Mouse (Mus musculus): ENCODE measurements around the gene Casp4. TPM values are rescaled to one million over a fixed set of nuclear protein-coding genes. Genes with fewer than 3 reads are reported as not detected.

Casp4 gene
- total RNA-seq, 2 experiments from 2014 or later: 8.8 to 9.6 TPM

DNA sequence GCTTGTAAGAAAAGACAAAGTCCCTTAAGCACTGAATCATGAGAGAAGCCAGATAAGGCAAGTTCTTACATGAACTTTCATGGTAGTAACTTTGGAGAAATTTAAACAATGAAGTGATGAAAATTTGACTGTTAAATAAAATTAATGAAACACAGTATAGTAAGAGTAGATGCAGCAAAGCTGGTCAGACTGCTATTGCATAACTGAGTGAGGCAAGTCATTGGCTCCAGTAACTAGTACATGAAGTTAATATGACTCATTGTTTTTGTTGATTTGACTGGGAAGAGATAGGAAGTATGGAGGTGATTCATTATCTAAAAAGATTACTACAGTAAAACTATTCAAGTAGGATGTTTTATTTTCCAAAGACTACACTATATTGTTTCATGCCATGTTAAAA, 48.2 kb downstream of the Casp4 start:
- no peak for ATAC-seq (replicated peaks; ENCODE audit: low FRiP score, poor library complexity, severe bottlenecking)

Other genes starting within 250 kb of the Casp4 start
- 18.0 and 25.9 TPM in 2 replicates for gene Casp1, start 10.3 kb upstream of the Casp4 start, total RNA-seq (2015; ENCODE audit: low replicate concordance)
- gene Casp1, start 10.3 kb upstream of the Casp4 start, total RNA-seq (2017; ENCODE audit: low replicate concordance): 7.8 and 14.5 TPM in 2 replicates
- gene Casp12, start 36.6 kb downstream of the Casp4 start, total RNA-seq (2015; ENCODE audit: low replicate concordance): not detected in 2 replicates
- 2.5 TPM in 1 of 2 replicates, not detected in the other for gene Casp12, start 36.6 kb downstream of the Casp4 start, total RNA-seq (2017; ENCODE audit: low replicate concordance)